Mouse (Mus musculus) B cell, adult 2 months (primary cell): ENCODE data around the gene Ttll11.

Experiments
- DNase-seq, 2 experiments: peaks; one replicate each; pipeline ENCODE4 v3.0.0; 2022

The Ttll11 gene

GRCm38 (mm10) chr2:35720104-35720503, 259.6 kb downstream of the Ttll11 start:
- no peak for DNase-seq

GRCm38 (mm10) chr2:35719230-35720005, 260.3 kb downstream of the Ttll11 start:
- no peak for DNase-seq

- DNase-seq, result no peak
Measured at GRCm38 (mm10) chr2:35718662-35719061, 261.1 kb downstream of the Ttll11 start.

- peak in 1 of 2 experiments; percentile 9 for DNase-seq
Measured at GRCm38 (mm10) chr2:35718003-35718500, 261.7 kb downstream of the Ttll11 start.

DNA sequence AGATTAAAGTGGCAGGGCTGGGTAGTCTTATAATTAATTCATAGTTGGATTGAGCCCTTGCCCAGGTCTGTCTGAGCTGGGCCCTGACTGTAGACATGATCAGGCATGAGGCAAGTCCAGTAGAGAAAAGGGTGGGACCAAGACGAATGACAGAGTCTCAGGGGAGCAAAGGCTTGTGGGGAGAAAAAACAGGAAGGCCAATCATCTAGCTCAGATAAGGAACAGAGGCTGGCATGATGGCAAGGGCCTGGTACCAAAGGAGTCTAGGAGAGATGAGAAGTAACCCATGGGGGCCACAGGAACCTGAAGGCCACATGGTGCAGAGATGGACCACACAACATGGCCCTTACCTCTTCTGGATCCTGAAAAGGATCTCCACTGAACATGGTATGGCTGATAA, 263.5 kb downstream of the Ttll11 start:
- no peak for DNase-seq

GRCm38 (mm10) chr2:35715485-35715884, 264.2 kb downstream of the Ttll11 start:
- no peak for DNase-seq

DNA sequence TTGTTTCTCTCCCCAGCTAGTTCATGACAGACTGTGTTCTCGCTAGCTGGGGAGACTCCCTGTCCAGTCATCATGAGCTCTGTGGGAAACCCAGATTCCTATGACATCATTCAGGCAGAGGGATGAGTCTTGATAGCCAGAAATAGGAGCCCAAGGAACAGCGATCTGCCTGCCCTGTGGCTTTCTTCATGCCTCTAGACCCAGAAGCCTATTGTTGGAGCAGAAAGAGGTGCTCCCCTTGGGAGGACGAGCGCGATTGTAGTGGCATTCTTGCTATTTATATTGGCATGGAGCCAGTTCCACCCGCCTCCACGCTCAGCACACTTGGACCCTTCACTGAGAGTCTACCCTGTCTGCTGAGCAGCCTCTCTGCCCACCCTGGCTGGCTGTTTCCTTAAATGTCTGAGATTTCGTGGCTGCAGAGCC, 265.0 kb downstream of the Ttll11 start:
- no peak for DNase-seq

- DNase-seq, result no peak
Measured at GRCm38 (mm10) chr2:35713460-35713859, 266.3 kb downstream of the Ttll11 start.

GRCm38 (mm10) chr2:35712611-35713010, 267.1 kb downstream of the Ttll11 start:
- no peak for DNase-seq

DNA sequence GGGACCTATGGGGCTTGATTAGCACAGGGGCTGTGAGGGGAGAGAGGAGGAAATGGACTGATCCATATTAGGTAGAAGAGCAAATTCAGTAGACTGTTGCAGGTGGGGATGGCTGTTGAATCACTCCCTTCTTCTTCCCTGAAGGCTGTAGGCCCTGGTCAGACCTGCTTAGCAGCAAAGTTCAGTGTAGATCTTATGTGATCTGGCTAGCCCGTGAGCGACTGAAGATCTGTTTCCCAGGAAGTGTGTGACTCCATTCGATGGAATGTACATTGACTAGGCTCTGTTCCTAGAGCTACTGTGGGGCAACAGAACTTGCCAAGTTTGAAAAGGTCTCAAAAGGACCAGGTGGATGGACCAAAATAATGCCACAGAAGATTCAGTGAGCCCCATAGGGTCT, 276.5 kb downstream of the Ttll11 start:
- no peak for DNase-seq

DNA sequence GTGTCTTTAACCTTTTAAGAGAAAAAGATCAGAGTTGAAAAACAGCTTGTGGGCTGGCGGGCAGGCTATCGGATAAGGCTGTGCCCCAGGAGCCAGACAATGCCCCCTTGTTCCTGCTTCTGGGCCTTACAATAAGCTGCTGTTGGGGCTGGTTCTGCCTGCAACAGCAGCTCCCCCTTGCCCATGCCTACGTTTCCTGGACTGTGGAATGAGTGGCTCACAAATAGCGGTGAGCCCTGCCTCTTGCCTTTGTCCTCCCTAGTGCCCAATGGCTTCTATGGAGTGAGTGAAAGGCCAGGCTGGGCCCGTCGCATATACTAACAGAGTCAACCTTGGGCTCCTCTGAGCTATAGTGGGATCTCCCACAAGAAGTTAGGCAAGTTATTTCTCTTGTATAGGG, 277.1 kb downstream of the Ttll11 start:
- no peak for DNase-seq

DNA sequence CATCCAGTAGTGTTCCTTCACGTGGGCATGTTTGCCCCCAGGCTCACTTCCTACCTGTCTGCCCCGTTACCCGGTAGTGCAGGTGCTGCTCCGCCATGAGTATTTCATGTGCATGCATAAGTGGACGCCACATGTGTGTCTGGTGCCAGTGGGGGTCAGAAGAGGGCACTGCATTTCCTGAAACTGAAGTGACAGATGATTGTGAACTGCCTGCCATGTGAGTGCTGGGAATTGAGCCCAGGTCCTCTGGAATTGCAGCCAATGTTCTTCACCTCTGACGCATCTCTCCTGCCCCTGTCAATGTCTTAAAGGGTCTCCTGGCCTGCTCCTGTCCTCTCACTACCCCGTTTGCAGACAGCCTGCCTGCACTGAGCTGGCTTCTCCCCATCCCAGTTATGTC, 277.7 kb downstream of the Ttll11 start:
- no peak for DNase-seq
